Mouse (Mus musculus): ENCODE data around the gene Ccr9.

- TF ChIP-seq CTCF (IDR thresholded peaks at IDR 0.05; ENCODE audit: low read depth) (no peak), EP300 (IDR thresholded peaks at IDR 0.05; ENCODE audit: low read depth) (no peak)
Measured at GRCm38 (mm10) chr9:123814326-123814725, 136.1 kb downstream of the Ccr9 start.
